Mouse (Mus musculus) ZHBTc4 (cell line): Measurements from ENCODE around the gene Olfr403.

Source experiments
- DNase-seq: peaks from one replicate; pipeline ENCODE4 v3.0.0-alpha.2; 2011; ENCODE audit warnings: low read depth, low spot score

The Olfr403 gene

DNA sequence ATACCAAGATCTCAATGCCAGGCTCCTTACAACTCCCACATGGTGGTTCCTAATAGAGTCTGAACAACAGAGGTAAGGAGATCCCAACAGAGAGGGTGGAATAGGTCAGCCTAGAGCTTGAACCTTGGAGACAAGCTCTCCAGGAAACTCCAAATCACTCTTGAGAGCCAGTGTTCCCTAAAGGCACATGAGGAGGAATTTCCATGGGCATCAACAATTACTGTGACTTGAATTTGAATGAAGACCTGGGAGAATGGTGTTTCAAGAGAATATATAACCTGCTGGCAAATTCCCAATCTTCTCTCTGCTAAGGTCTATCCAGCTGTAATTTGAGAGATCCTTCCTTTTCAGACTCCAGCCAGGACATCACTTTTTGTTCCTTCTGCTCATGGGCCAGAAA, at the start of gene Olfr403:
Gene Olfr403 (plus strand): TSS at position 301 of the 400 bp plus-strand sequence.
- DNase-seq, result no peak

GRCm38 (mm10) chr11:74140001-74140400, 46.0 kb upstream of the Olfr403 start:
- DNase-seq, result peak; percentile 60

DNA sequence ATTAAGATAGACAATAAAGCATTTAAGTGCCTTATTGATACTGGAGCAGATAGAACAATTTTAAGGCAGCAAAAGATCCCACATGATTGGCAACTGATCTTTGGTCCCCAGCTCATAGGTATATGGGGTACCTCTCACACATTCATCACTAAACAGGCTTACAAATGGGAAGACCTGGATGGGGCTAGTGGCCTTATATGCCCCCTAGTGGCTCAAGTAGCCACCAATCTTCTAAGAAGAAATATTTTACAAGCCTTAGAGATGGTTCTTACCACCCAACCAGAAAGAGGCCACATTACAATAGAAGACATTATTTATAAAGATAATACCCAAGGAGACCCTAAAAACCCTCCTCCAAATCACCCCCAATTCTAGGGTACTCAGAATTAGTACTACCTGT, 40.2 kb upstream of the Olfr403 start:
- no peak for DNase-seq

- no peak for DNase-seq
Measured at GRCm38 (mm10) chr11:74153229-74153628, 32.8 kb upstream of the Olfr403 start, which contains the start of gene Olfr402. Olfr402 (plus strand) TSS chr11:74153529.

DNA sequence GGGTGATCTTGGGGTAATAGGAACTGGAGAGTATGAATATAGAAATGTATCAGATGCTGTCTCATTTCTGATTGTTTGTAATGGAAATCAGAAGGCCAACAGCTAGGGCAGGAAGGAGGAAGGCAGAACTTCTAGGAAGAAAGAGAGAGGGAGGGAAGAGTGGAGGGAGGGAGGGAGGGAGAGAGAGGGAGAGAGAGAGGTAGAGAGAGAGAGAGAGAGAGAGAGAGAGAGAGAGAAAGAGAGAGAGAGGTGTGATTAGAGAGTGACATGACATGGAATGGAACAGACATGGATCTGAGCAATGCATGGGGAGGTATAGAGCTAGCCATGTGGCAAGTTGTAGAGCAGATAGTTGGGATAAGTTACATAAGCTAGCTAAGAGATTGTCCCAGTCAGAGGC, 17.3 kb upstream of the Olfr403 start:
- no peak for DNase-seq

GRCm38 (mm10) chr11:74183168-74183567, 2.9 kb upstream of the Olfr403 start:
- no peak for DNase-seq

DNA sequence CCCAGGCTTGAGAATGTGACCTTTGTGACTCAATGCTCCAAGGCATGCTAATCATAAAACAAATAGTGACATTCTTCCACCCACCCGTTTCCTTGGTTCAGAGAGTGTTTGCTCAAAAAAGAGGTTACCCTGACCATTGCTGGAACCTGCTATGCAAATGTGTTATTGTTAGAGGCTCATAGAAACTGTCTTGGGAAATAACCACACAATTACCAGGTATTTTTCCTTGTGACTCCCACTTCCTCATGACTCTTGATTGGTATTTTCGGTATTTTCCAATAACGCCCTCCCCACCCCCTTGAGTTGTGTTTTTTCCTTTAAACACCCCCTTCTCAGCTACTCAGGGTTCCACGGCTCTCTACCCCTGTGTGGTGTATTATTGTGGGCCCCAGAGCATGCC, 2.3 kb upstream of the Olfr403 start:
- DNase-seq, result no peak

DNA sequence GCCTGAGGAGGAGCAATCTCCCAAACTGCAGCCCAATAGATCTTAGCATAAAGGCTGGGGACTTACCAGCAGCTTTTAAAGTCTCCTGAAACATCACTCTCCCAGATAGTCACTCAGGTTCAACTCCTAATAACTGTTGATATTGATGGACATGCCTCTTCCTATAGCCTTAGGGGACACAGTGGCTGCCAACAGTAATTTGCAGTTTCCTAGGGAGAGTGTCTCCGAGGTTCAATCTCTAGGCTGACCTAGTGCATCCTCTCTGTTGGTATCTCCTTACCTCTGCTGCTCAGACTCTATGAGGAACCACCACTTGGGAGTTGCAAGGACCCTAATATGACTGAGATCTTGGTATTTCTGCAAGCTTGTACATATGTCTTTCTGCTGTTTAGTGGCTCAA, 25.2 kb downstream of the Olfr403 start, which contains the start of gene Olfr43:
Gene Olfr43 (minus strand): TSS at position 101 of the 400 bp plus-strand sequence.
- no peak for DNase-seq

DNA sequence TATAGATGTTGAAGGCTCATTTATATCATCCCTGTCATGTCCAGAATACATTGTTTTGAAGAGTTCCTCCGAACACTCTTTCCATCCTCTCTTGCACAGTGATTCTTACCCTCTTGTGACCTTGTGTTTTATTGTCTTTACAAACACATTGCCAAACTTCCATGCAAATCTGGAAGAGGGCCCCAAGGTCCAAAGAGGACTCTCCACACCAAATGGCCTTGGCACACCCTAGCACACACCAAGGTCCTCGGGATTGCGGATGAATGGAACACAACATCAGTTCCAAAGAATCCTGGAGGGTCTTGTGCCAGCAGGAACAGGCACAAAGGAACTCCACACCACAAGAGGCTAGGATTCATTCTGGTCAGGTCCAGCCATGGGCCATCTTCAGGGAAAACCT, 55.2 kb downstream of the Olfr403 start:
- no peak for DNase-seq
